Mouse (Mus musculus): ENCODE results near the gene Spag9.

Spag9 gene

DNA sequence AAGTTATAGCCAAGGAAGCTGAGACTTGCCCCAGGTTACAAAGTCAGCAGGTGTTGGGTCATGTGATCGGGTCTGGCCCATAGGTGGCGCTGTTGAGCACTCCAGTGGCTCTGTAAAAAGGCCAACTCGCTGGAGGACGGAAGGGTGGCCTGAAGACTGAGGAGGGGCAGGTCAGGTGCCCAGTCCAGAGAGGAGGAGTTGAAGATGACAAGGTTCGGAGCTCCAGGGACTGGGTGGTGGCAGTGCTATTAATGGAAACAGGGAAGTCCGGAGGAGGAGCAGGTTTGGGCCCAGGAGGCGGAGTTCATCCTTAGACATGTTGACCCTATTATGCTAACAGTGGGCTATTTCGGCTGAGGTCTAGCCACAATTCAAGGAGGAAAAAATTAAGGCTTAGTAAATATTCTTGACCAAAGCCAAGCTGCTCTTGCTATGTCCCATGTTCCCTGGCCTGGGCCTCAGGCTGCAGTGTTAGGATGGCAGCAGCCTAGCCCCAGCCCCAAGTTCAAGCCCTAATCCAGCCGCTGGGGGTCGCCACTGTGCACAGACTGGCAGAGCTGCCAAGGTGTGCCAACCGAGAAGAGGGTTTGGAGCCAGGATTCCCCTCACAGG, 137.6 kb downstream of the Spag9 start:
- peak; percentile 76 for DNase-seq (ENCODE audit: low spot score)

DNA sequence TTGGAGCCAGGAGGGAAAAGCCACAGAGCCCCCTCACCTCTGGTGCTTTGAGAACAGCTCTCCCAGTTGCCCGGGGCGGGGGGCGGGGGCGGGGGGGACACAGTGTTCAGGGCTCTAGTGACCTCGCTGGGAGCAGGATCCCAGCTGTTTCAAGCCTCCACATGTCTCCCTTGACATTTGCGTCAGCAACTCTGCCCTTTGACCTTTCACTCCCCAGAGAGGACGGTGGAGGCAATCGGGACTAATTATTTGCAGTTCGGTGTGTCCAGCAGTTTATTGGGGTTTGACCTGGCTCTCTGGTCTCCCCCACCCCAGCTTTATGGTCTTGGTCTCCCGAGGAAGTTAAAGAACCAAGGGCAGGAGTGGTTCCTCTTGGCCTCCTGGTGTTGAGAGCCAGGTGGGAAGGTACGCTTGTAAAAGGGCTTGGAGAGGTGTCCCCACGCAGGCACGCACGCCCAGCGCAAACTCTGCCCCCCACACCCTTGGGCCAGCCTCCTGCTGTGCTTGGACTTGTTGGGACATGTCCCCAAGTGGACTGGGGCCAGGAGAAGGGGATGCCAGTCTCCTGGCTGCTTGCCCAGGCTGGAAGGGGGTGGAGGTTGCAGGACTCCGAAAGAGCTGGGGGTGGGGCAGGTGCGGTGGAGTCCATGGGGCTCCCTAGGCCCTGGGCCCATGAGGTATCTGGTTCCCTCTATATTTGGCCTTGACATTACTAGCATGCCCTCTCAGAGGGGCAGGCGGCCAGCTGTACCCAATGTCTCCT, 138.4 kb downstream of the Spag9 start:
- DNase-seq (ENCODE audit: low spot score) = peak; percentile 63

DNA sequence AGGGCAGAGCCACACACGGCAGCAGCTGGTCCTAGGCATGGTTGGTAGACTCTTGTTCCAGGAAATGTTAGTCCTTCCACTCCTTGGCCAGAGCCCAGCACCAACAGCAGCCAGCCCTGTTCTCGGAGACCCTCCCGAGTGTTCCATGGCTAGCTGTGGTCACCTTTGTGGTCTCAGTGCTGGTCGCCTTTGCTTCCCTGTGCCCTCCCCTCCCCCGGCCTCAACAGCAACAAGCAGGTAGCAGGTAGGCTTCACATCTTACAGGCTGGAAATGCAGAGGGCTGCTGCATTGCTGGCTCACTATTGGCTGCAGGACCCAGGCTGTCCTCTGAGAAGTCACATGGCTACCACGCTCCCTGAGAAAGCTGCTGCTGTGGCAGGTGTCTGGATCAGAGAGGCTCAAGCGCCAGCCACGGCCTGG, 139.7 kb downstream of the Spag9 start:
- no peak for DNase-seq (ENCODE audit: low spot score)

DNA sequence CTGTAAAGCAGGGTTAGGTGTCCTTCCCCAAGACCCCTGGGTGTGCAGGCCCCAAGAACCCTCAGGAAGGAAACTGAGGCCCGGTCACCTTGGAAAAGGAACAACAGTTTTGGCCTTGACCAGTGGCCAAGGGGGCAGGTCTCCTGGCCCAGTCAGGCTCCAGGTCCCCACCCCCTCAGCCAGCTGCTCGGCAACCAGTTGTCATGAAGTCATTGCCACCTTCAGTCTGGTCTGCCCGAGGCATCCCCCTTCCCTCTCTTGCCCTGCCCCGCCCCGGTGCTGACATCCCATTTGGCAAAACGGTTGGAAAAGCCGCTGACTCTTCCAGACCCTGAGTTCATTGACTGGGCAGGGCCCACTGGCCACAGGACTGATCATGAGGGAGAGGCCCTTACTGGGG, 140.8 kb downstream of the Spag9 start:
- DNase-seq (ENCODE audit: low spot score) = no peak

DNA sequence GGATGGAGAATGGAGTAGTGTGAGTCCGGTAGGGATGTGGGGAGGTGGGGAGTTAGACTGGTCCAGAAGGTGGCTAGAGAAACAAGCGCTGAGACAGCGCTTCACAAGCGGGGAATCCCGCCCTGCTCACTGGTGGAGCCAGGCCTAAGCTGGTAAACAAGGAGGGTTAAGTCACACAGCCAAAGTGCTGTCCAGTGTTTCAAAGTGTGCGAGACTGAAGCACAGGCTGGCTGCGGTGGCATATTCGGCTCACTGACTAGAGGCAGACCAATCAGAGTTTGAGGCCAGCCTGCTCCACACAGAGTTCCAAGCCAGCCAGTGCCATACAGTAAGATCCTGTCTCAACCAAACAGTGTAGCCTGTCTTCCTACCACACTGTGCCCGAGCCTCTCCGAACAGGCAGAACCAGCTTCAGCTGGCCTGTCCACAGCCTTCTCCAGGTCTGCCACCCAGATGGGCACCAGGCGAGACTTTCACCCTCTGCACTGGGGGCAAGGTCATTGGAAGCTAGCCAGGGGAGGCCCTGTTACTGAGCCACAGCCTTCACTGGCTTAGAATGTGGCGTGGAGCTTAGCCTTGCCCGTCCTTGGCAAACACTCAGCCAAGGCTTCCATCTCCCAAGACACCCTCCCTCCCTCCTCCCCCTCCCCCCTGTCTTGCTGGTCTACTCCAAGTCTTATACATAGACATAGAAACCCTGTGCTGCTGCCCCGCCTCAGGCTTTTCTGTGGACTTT, 141.6 kb downstream of the Spag9 start:
- DNase-seq (ENCODE audit: low spot score) = peak; percentile 51

DNA sequence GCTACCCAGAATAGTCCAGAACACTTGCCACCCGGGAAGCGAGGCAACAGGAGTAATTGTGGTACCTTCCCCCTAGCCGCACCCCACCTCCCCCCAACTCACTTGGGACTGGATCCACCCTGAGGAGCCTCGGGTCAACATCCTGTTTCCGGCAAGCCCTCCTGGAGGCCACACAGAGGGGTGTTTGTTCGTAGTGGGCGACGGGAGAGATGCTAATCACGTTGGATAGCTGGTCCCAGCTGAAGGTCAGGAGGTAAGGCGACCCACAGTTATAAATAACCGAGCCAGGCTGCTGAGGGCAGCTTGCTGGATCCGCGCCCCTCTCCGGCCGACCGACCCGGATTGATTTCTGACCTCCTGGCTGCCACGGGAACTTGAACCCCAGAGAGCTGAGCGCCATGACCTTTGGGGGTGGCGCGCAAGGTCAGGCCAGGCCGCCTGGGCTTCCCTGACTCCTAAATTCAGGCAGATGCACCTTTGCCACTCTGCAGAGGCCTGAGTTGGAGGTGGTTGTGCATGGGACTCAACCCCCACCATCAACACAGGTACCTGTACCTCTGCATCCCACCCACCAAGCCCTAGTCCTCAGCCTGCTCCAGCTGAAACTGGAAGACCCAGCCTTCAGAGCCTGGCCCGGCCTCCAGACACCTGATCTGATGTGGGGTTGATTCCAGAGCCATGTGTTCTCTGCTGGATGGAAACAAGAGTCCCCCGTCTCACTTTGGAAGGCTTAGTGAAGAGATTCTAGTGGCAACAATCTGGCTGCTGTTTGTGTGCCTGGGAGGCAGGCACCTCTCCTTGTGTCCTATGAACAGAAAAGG, 142.7 kb downstream of the Spag9 start:
- DNase-seq (ENCODE audit: low spot score) = no peak

DNA sequence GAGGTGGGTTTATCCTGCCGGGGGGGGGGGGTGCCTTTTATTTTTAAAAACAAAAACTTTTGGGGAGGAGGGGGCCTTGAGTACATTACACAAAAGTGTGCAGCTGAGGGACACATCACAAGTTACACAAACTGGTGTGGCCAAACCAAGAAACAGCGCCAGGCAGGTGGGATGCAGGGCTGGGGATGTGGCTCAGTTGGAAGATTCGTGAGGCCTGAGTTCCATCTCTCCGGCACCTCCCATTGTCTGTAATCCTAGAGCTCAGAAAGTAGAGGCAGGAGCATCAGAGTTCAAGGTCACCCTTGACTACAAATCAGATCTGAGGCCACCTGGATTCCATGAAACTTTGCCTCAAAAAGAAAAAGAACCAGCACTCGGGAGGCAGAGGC, 143.3 kb downstream of the Spag9 start:
- no peak for DNase-seq (ENCODE audit: low spot score)

DNA sequence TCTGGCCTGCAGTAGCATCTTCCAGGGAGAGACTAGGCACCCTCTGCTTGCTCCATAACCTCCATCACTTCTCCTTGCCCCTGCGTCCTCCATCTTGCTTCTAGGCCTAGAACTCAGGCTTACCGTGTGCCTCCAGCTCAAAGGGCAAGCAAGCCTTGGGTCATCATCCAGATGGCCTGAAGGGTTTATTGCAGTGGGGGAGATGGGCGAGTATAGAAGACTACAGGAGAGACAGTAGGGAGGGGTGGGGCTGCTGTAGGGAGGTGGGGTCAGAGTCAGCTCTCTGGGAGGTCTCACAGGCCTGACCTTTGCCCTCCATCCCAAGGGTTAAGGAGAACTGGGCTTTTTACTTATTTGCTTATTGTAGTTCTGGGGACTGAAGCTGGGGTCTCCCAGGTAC, 144.6 kb downstream of the Spag9 start:
- no peak for DNase-seq (ENCODE audit: low spot score)

DNA sequence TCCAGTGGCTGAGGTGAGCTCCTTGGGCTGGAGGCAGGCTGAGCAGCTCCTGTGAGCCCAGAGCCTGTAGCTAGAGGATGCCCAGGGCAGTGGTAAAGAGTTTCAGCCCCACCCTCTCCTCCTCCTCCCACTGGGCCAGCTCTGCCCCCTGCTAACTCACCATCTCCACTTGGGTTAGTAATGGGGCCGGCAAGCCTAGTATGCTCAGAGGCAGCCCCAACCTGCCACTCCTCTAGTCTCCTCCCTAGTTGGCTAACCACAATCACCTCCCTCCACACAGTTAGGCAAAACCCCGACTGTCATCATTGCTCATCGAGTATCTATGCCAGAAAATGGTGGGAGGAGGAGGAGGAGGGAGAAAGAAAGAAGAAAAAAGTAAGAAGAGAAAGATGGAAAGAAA, 145.7 kb downstream of the Spag9 start:
- no peak for DNase-seq (ENCODE audit: low spot score)

DNA sequence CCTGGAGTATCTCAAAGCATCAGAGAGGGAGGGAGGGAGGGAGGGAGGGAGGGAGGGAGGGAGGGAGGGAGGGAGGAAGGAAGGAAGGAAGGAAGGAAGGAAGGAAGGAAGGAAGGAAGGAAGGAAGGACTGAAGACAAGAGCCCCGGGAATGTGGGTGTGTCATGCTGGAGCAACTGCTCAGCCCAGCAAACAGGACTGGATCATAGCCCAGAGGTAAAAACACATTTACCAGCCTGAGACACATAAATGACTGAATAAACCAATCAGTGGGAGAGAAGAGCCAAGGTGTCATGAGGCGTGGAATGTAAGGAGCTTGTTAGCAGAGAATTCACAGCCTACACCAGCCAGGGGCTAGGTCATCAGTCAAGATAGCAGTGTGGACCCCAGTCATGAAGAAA, 147.4 kb downstream of the Spag9 start:
- no peak for DNase-seq (ENCODE audit: low spot score)

DNA sequence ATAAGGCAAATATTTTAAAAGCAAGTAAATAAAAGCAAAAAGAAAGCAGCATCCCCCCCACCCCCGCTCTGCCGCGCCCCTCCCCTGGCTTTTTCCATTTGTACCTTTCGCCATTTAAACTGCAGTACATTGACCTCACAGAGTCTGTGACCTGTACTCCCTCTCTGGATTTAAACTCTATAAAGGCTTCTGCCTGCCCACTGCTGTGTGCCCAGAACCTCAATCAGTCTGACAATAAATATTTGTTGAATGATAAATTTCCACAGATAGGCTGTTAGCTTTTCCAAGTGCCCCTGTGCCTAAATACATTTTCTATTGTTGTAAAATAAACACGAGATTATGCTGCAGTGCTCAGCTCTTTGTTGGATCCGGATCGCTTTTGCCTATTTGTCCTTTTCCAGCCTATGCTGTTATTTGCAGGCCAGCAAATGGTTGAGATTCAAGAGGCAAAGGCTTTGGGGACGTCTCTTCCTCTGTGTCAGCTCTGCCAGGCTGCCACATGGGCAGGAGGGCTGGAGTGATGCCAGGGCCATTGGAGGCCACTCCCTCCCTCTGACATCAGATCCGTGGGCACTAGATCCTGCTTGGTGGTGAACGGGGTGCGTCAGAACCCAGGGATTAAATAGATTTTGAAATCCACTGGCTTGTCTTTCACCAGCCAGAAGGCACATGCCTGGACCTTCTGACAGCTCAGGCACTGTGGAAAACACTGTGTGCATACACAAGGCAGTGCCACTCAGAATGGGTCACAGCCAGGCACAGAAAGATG, 149.1 kb downstream of the Spag9 start:
- DNase-seq (ENCODE audit: low spot score) = no peak

DNA sequence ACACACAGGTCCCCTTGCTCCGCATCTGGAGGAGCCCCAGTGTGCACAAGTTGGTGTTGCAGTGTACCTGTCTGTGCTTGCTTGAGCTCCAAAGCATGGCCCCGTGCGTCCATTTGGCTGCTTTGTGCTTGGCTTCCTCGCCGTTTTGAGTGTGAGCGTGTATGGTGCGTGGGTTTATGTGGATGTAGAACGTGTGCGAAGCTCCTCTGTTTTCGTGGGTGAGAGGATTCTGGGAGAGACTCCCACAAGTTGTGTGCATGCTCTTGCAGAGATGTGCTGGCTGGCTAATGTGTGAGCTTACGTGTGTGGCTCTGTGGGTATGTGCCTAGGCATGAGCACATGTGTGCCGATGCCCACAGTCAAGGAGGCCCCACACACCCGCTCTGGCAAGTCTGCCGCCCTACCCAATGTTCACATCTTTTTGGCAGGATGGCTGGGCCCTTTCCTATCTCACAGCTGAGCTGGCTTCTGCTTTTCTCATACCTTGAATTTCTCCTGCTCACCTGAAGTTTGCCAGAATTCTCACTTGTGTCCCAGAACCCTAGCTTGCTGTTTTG, 150.2 kb downstream of the Spag9 start:
- no peak for DNase-seq (ENCODE audit: low spot score)

DNA sequence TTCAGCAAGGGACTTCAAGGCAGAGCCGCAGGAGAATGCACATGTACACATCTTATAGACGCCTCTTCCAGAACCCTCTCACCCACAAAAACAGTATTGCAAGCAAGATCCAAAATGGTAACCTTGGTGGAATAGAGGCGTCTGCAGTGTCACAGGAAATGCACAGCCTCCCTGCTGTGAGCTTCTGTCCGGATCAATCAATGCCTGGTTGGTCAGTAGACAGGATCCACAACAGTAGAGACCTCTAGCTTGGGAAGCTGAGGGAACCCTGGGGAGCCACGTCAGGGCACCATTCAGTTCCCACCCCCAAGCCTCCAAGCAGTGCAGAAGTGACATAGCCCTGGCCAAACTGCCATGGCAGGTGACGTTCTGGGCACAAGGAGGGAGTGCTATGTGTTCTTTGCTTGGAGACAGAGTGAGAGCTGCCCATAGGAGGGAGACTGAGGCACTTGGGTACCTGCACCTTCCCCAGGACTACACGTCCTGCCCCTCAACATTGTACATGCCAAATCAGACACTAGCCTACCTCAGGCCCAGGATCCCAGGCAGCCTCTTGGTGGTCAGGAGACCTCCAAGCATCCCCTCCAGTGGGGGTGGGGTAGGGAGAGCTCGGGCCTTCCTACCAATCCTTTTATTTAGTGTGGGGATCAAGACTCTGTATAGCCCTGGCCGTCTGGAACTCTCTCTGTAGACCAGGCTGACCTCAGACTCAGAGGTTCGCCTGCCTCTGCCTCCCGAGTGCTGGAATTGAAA, 151.0 kb downstream of the Spag9 start:
- no peak for DNase-seq (ENCODE audit: low spot score)

DNA sequence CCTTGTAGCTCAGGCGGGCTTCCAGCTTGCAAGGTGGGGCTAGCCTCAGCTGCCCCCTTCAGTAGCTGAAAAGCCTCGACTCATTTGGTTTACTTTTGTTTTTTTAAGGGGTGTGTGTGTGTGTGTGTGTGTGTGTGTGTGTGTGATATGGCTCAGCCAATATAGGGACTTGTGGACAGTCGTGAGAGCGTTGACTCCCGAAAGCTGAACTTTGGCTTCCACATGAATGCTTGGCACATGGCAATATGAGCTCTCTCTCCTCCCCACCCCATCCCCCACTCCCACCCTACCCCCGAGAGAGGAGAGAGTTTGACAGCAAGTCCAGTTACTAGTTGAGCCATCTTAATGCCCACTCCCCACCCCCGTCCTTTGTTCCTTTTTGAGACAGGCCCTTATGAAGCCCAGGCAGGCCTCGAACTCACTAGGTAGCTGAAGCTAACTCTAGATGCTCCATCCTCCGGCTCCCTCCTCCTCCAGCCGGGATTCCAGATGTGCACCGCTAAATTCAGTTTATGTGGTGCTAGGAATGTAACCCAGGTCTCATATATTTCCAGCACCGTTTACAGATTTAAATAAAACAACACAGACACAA, 152.3 kb downstream of the Spag9 start:
- no peak for DNase-seq (ENCODE audit: low spot score)

DNA sequence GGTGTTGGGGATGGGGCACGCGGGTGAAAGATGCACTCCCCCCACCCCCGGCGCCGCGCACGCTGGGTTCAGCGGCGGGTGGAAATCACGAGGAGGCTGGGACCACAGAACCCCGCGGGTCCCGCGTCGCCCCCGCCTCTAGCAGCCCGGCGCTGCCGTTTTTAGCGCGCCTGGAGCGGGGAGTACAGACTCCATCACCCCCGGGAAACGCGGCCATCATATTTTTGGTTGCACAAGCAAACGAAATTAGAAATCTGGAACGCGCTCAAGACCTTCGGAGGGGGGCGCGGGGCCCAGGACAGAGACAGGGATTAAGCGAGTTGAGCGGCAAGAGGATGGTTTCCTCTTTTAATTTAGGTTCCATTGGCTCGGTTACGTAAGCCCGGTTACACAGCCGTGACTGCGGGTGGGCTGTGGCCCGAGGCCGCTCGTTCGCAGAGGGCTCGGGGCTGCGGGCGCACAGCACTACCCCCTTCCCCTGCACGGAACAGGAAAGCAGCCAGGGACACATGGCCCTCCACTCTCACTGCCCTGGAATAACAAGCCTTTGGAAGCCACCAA, 153.1 kb downstream of the Spag9 start:
- no peak for DNase-seq (ENCODE audit: low spot score)

DNA sequence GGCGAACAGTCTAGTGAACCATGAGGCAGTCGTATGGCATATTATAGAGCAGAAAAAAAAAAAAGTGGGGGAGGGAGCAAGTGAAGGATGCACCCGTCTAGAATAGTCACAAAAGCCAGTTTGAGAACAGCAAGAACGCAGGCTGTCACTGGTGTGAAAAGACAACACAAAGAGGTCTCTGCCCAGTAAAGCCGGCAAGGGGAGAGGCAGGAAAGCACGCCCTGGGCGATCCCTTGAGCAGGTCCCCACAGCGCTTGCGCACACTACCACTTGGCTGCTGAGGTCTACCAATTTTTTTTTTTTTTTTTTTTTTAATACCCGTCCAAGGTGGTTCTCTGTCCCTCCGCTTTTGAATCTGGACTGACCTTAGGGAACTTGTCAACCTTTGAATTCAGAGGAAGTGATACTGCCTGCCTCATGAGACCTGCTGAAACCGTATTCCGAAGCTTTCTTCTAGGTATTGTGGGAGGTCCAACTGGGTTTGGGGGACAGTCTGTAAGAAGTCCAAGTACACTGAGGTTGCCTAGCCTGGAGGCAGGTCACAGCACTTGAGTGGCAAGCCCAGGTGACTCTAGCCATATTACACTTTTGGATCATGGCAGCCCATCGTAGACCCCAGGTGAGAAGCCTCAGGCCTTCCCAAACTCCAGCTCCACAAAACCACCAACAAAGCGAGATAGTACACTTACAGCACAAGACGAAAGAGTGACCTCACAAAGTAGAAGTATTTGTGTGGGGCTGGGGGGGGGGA, 153.8 kb downstream of the Spag9 start:
- no peak for DNase-seq (ENCODE audit: low spot score)

DNA sequence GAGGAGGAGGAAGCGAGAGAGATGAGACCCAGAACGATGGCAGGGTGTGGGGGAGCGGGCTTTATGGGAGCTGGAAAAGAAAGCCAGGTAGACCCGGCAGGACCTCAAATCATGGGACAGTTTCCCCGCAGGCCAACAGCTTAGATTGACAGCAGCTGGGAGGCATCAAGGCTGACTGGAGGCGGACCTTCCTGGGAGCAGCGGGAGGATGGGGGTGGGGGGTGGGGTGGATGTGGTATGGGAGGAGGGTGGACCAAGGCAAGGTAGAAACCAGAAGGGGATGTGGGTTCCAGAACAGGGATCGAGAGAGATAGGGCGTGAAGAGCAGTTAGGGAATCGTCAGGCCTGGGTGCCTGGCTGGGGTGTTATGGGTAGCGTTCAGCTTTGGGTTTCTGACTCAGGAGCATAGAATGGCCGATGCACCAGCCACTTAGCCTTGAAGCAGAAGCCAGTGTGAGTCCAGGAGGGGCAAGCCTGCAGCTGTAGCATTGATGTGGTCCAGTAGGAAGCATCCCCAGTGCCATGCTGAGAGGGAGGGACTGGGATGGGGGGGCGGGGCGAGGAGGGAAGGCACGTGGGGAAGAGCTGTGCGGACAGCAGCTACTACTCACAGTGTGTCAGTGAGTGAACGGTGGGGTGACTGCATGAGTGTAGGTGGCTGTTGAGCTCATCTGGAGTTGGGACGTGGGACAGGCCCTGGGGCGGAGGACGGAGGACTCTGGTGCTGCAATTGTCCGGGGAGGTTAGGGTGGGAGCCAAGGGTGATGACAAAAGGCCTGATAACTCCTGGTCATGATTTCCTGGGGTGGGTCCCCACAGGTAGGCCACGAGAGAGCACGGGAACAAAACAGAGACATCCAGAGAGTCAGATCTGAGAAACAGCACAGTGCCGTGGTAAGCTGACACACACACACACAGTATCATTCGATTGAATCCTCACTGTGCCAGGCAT, 154.9 kb downstream of the Spag9 start:
- DNase-seq (ENCODE audit: low spot score) = no peak

DNA sequence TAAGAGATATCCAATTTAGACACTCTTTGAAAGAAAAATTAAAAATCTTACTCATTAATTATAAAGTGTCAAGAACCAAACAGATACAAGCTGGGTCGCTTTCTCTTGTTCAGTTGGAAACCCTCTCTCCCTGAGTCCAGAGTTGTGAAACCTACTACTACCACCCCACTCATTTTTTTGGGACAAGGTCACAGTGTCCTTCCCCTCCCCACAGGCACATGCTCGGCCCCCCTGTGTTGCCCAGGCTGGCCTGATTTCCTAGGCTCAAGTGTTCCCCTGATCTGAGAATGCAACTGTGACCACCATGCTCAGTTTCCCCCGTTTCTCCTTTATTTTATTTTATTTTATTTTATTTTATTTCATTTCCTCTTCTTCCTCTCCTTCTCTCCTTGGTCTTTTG, 158.3 kb downstream of the Spag9 start:
- no peak for DNase-seq (ENCODE audit: low spot score)

Measured in testis, postnatal 14 days (tissue).